Mouse (Mus musculus): ENCODE results near the gene Itprid1. TPM values are rescaled to one million over a fixed set of nuclear protein-coding genes. Genes with fewer than 3 reads are reported as not detected.

Itprid1 gene
- polyA plus RNA-seq, 1 experiment from 2014 or later = 0.40 TPM

DNA sequence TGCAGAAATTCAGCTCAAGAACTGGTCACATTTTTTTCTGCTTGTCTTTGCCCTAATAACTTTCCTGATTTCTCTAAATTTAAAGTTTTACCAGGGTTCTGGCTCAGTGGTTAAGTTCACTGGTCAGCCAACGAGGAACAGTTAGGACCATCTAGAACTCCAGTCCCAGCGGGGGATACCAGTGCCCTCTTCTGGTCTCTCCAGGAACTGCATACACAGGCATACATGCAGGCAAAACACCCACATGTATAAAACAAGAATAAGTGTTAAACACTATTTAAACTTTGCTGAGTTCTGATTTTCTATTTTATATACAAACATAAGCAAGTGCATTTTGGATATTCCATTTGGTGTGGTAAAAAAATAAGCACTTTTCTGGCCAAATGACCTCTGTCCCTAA, 188.8 kb downstream of the Itprid1 start:
- Histone ChIP-seq H3K9me3 (replicated peaks; ENCODE audit: control insufficient read depth, low read length) (no peaks in the 10 kb centered on the region), H3K4me3 (replicated peaks; ENCODE audit: low read length) (no peak overlapping the region), H3K27ac (ENCODE audit: low read length) (no peak overlapping the region), H3K4me2 (ENCODE audit: low read depth, low read length) (no peak overlapping the region), H3K36me3 (ENCODE audit: control insufficient read depth, insufficient read depth, low read length) (no peaks in the 10 kb centered on the region), H3K4me1 (ENCODE audit: control insufficient read depth, insufficient read depth, low read length) (no peaks in the 10 kb centered on the region), H3K9ac (ENCODE audit: low read length) (no peak overlapping the region), H3K27me3 (ENCODE audit: control insufficient read depth, insufficient read depth, low read length) (no peaks in the 10 kb centered on the region)
- ATAC-seq (ENCODE audit: insufficient read depth, low FRiP score) = no peak
- 66% methylated on average over 2 of the region's 2 CpGs for WGBS

DNA sequence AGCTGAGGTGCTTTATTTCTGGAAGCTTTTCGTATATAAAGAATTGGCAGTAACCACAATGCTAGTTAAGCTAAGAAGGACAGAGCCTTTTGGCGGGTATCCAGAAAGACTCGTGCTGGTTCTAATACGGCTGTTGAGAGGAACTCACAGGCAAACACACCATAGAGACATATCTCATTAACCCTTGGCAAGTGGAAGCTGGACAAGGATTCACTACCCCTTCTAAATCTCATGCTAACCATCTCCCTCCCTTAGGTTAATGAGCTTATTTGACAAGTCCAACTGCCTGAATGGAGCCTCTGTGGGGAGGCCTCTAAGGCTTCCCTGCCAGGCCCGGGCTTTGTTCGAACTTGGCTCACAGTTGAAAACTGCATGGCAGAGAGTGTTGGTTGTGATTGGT, 190.6 kb downstream of the Itprid1 start:
- Histone ChIP-seq H3K9me3 (replicated peaks; ENCODE audit: control insufficient read depth, low read length) (no peaks in the 10 kb centered on the region), H3K9ac (ENCODE audit: low read length) (no peak overlapping the region)
- 54% methylated on average over 6 of the region's 6 CpGs for WGBS

DNA sequence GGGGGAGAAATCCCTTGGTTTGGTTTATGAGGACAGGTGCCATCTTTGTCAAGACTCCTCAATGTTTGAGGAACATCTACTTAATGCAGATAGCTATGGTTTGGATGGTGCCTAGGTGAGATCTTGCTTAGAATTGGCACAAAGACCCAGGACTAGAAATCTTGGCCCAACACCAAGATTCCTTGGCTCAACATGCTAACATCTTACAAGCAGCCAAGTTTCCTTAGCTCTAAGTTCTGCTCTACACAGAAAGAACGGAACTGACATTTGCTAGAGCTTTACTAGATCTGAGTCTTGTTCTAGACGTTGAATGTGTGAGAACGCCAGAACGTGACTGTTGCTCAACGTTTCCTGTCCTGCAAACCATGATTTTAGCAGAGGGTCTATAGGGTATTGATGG, 191.3 kb downstream of the Itprid1 start:
- no peaks in the 10 kb centered on the region for H3K4me1 ChIP-seq (ENCODE audit: control insufficient read depth, insufficient read depth, low read length)
- no peaks in the 10 kb centered on the region for H3K9me3 ChIP-seq (replicated peaks; ENCODE audit: control insufficient read depth, low read length)
- no peak overlapping the region for H3K9ac ChIP-seq (ENCODE audit: low read length)
- no peak for ATAC-seq (ENCODE audit: insufficient read depth, low FRiP score)
- no peak overlapping the region for H3K27ac ChIP-seq (ENCODE audit: low read length)
- H3K4me3 ChIP-seq (replicated peaks; ENCODE audit: low read length) = no peak overlapping the region
- 78% methylated on average over 5 of the region's 5 CpGs for WGBS
- H3K27me3 ChIP-seq (ENCODE audit: control insufficient read depth, insufficient read depth, low read length) = no peaks in the 10 kb centered on the region
- no peak overlapping the region for H3K4me2 ChIP-seq (ENCODE audit: low read depth, low read length)
- no peaks in the 10 kb centered on the region for H3K36me3 ChIP-seq (ENCODE audit: control insufficient read depth, insufficient read depth, low read length)

More for the DNA sequence above, 190.6 kb downstream of the Itprid1 start:
- Histone ChIP-seq H3K4me1 (ENCODE audit: control insufficient read depth, insufficient read depth, low read length) (no peaks in the 10 kb centered on the region), H3K27ac (ENCODE audit: low read length) (no peak overlapping the region), H3K27me3 (ENCODE audit: control insufficient read depth, insufficient read depth, low read length) (no peaks in the 10 kb centered on the region), H3K36me3 (ENCODE audit: control insufficient read depth, insufficient read depth, low read length) (no peaks in the 10 kb centered on the region), H3K4me2 (ENCODE audit: low read depth, low read length) (no peak overlapping the region), H3K4me3 (replicated peaks; ENCODE audit: low read length) (no peak overlapping the region)
- ATAC-seq (ENCODE audit: insufficient read depth, low FRiP score) = no peak

Other genes starting within 250 kb of the Itprid1 start
- not detected in 2 replicates for gene Neurod6, start 155.6 kb upstream of the Itprid1 start, polyA plus RNA-seq (2015; fragmentation: Nextera tagmentation; extraction: Ambion mirVana)
- 0.16 and 0.56 TPM in 2 replicates for gene Ppp1r17, start 180.6 kb downstream of the Itprid1 start, polyA plus RNA-seq (2015; fragmentation: Nextera tagmentation; extraction: Ambion mirVana)